Mouse (Mus musculus) adrenal gland, postnatal 0 days (tissue): ENCODE measurements around the gene Mms22l. TPM values are rescaled to one million over a fixed set of nuclear protein-coding genes. Genes with fewer than 3 reads are reported as not detected.

Source experiments
- polyA plus RNA-seq: library from polyadenylated mRNA; unstranded; fragments of >200 nt; fragmentation: Nextera tagmentation; extraction: Ambion mirVana; gene quantifications from 2 replicates; pipeline ENCODE4 v1.2.1, GENCODE M21; 2015

Mms22l gene
- polyA plus RNA-seq, result 8.1 and 12.2 TPM in 2 replicates

GRCm38 (mm10) chr4:24496116-24496952 is at the start of gene Mms22l:
Mms22l (plus strand) TSS chr4:24496451.

